ENCODE assay signal across 14 mouse cellular contexts in the genomic region with DNA sequence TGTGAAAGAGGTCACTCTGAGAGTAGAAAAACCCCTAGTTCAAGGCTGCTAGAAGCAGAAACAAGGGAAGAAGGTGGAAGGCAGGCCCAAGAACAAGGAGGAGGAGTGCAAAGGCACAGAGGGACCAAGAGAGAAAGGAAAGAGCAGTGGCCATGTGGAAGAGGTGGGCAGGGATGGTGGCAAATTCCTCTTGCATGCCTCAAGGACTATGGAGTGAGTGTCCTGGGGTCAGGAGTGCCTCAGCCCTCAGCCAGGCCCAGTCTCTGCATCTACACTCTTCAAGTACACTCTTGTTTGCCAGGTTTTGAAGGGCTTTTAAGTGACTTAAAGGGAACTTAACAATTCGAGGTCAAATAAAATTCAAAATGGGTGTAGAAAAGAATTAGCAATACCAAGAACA. TPM values are rescaled to one million over a fixed set of nuclear protein-coding genes. Genes with fewer than 3 reads are reported as not detected.
A peak's percentile ranks its signal among the peaks of the same experiment; 100 is the strongest.
DNase-seq lines count a peak whose midpoint lies in the region; ATAC-seq lines count a peak whose summit lies in the region.
"Had no signal": no experiment of that assay in that cellular context is flagged by ENCODE, and none has a peak within 500 bp of the region (broad histone marks: within the 10 kb centered on the region; RNA-seq: fewer than 3 reads in every experiment).

No protein-coding gene starts in this region.

- no peaks in the 10 kb centered on the region for H3K27me3 ChIP-seq in heart, embryonic 13.5 days (replicated peaks)
- no peaks in the 10 kb centered on the region for H3K27me3 ChIP-seq in embryonic facial prominence, embryonic 14.5 days (replicated peaks; ENCODE audit: control insufficient read depth, insufficient read depth, low read length)
- H3K27me3 ChIP-seq in limb, embryonic 10.5 days (ENCODE audit: low read depth, poor library complexity, severe bottlenecking): no peaks in the 10 kb centered on the region
- H3K27me3 ChIP-seq: liver, embryonic 15.5 days had no signal

- WGBS in heart, embryonic 13.5 days: 38% methylated on average over 1 of the region's 1 CpGs
- WGBS in embryonic facial prominence, embryonic 14.5 days: 72% methylated on average over 1 of the region's 1 CpGs
- WGBS in limb, embryonic 10.5 days: 69% methylated on average over 1 of the region's 1 CpGs

- intact Hi-C loops in heart, postnatal 25 days (cut with DNase I): no loop called here

- no peak for ATAC-seq in heart, embryonic 13.5 days (ENCODE audit: extremely low read depth, insufficient number of reproducible peaks, low FRiP score, low TSS enrichment)
- no peak for ATAC-seq in embryonic facial prominence, embryonic 14.5 days (ENCODE audit: low read depth)
- ATAC-seq: activated CD4-positive, CD25-positive, alpha-beta regulatory T cell, adult 4 months; CD4-positive, CD25-positive, alpha-beta regulatory T cell, adult 4 months had no signal

- H3K9ac ChIP-seq in heart, embryonic 13.5 days: peak overlapping the region; percentile 67
- no peak overlapping the region for H3K9ac ChIP-seq in embryonic facial prominence, embryonic 14.5 days (ENCODE audit: low read depth, low read length)
- H3K9ac ChIP-seq: liver, embryonic 15.5 days had no signal

- peaks cover 99% of the 10 kb centered on the region for H3K4me1 ChIP-seq in heart, embryonic 13.5 days
- peaks cover 63% of the 10 kb centered on the region for H3K4me1 ChIP-seq in embryonic facial prominence, embryonic 14.5 days (ENCODE audit: control insufficient read depth, insufficient read depth, low read length)
- peaks cover 38% of the 10 kb centered on the region for H3K4me1 ChIP-seq in limb, embryonic 10.5 days

- H3K27ac ChIP-seq in heart, embryonic 13.5 days (replicated peaks): peak overlapping the region; percentile 89
- peak overlapping the region; percentile 81 for H3K27ac ChIP-seq in embryonic facial prominence, embryonic 14.5 days (replicated peaks; ENCODE audit: low read depth, low read length)
- H3K27ac ChIP-seq in limb, embryonic 10.5 days: peak overlapping the region; percentile 46
- H3K27ac ChIP-seq: liver, embryonic 15.5 days had no signal

- H3K4me2 ChIP-seq in heart, embryonic 13.5 days: peak overlapping the region; percentile 42
- H3K4me2 ChIP-seq in embryonic facial prominence, embryonic 14.5 days (ENCODE audit: low read depth, low read length): no peak overlapping the region
- H3K4me2 ChIP-seq: liver, embryonic 15.5 days; midbrain, embryonic 11.5 days had no signal

- peaks cover 39% of the 10 kb centered on the region for H3K36me3 ChIP-seq in heart, embryonic 13.5 days
- H3K36me3 ChIP-seq in embryonic facial prominence, embryonic 14.5 days (ENCODE audit: control insufficient read depth, insufficient read depth, low read length): peaks cover 9% of the 10 kb centered on the region
- H3K36me3 ChIP-seq in limb, embryonic 10.5 days: peaks cover 14% of the 10 kb centered on the region
- H3K36me3 ChIP-seq: liver, embryonic 15.5 days had no signal

- no peak for DNase-seq in heart, postnatal 25 days (ENCODE audit: low spot score)
- DNase-seq in embryonic facial prominence, embryonic 14.5 days (ENCODE audit: low spot score): no peak
- no peak for DNase-seq in limb, embryonic 10.5 days (ENCODE audit: low spot score)
- DNase-seq in lung, postnatal 10 days: peak; percentile 56
- no peak for DNase-seq in thymus, postnatal 36 days
- DNase-seq in cerebellum, adult 11 months: no peak
- DNase-seq: cerebellum, adult 8-10 months; embryo, embryonic 11 days had no signal

- H3K4me3 ChIP-seq in heart, embryonic 13.5 days: no peak overlapping the region
- no peak overlapping the region for H3K4me3 ChIP-seq in embryonic facial prominence, embryonic 14.5 days (ENCODE audit: low read depth, low read length)
- no peak overlapping the region for H3K4me3 ChIP-seq in limb, embryonic 10.5 days
- H3K4me3 ChIP-seq: liver, embryonic 15.5 days; myocyte had no signal

- no peaks in the 10 kb centered on the region for H3K9me3 ChIP-seq in heart, embryonic 13.5 days
- no peaks in the 10 kb centered on the region for H3K9me3 ChIP-seq in embryonic facial prominence, embryonic 14.5 days (ENCODE audit: control insufficient read depth, low read length)
- no peaks in the 10 kb centered on the region for H3K9me3 ChIP-seq in limb, embryonic 10.5 days (replicated peaks)
- H3K9me3 ChIP-seq: liver, embryonic 15.5 days had no signal

RNA-seq across cellular contexts. Expression of a gene that starts 18.6 kb away (rescaled TPM):
- polyA plus RNA-seq in heart, embryonic 13.5 days (2015; fragmentation: Nextera tagmentation; extraction: Ambion mirVana): 29.9 and 30.1 TPM in 2 replicates
- 10 to 100 TPM; 23.9 to 28.5 TPM for total RNA-seq in heart, postnatal 25 days (2021)
- 34.5 and 35.3 TPM in 2 replicates for polyA plus RNA-seq in embryonic facial prominence, embryonic 14.5 days (2014; fragmentation: Nextera tagmentation; extraction: Ambion mirVana)
- polyA plus RNA-seq in limb, embryonic 10.5 days (2016; fragmentation: Nextera tagmentation; extraction: Ambion mirVana): 9.6 and 17.2 TPM in 2 replicates
